Mouse (Mus musculus) erythroblast, adult 5-6 weeks (primary cell): ENCODE data around the gene P2ry6. TPM values are rescaled to one million over a fixed set of nuclear protein-coding genes. Genes with fewer than 3 reads are reported as not detected.

ENCODE experiments used
- ATAC-seq: replicated peaks from 2 replicates; pipeline ENCODE4 v1.8.0; 2016; ENCODE audit warnings: moderate number of reproducible peaks, mild to moderate bottlenecking, moderate TSS enrichment, inconsistent platforms; ENCODE audit not compliant: poor library complexity, low FRiP score, severe bottlenecking
- total RNA-seq, 2 experiments: library from RNA; stranded (forward) in 1 of 2; stranded (reverse) in 1 of 2; fragments of 150-400 nt in 1 of 2; fragments of 200-764, 138-1000 nt in 1 of 2; gene quantifications; 2 replicates each; pipeline versions ENCODE4 v1.2.3 to v1.2.4; 2015 to 2017; ENCODE audit warnings: low replicate concordance in 2 of 2

The P2ry6 gene
- total RNA-seq (2015; ENCODE audit: low replicate concordance) (3.3 and 6.1 TPM in 2 replicates), total RNA-seq (2017; ENCODE audit: low replicate concordance) (0.42 and 0.94 TPM in 2 replicates)

DNA sequence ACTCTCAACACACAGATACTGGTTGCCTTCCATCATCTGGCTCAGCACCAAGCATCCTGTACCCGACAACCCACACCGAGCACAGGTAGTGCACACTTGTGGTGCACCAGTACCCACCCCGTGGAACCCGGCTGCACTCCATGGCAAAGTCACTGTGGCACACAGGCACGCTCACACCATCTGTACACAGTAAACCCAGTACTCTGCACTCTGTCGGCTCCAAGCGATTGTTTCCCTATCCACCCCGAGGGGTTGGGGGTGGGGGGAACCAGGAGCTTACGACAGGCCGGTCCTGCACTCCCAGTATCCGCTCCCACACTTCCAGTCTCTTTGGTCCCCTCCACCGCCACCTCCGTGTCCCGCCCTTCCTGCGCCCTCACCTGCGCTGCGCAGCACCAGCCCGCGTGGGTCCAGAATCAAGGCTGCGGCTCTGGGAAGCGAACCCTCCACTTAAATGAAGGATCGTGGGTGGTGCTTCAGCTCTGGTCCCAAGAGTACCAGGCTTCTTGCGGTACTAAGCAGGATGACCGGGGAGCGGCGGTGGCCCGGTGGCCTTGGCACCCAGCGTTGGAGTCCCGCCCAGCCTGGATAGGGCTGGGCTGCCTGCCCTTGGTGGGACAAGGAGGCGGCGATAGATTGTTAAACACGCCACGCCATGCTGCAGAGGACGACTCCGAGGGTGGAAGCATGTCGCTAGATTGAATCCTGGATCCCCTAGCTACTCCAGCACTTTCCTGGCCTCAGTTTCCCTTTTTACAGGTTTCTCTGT, at the start of gene P2ry6:
Gene P2ry6 (minus strand): TSS at position 515 of the 769 bp plus-strand sequence.
- no peak for ATAC-seq

DNA sequence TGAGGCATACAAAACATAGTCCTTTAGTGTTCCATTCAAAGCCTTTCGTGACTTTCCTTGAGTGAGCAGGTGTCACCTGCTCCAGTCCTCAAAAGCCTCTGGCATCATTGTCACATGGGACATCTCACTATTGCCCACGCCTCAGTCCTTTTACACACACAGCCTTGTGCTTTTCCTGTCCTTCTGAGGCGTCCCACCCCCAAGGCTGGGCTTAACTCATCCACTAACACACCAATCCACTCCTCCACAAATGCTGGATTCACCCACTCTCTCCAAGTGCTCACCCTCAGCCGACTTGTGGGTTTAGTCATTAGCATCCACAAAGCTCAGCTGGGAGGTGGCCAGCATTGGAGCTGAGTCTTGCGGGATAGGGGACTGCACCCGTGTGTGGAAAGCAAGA, 43.0 kb upstream of the P2ry6 start:
- ATAC-seq = no peak

DNA sequence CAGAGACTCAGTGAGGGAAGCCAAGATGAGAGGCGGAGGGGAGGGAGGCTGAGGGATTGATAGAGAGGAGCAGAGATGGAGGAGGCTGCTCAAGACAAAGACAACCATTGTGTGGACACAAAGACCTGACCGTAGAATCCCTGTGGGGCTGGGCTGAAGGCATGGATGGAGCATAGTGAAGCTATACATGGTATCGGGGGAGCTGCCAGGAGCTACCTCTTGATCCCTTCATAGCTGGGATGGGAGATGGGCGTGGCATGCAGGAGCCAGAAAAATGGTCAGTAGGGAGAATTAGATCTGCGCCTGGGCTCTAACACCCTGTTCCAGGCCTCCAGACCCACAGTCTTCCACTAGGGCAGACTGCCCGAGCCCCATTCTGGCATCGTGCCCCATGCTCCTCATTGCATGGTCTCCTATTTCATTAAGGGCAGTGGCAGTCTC, 42.6 kb upstream of the P2ry6 start:
- ATAC-seq = no peak

DNA sequence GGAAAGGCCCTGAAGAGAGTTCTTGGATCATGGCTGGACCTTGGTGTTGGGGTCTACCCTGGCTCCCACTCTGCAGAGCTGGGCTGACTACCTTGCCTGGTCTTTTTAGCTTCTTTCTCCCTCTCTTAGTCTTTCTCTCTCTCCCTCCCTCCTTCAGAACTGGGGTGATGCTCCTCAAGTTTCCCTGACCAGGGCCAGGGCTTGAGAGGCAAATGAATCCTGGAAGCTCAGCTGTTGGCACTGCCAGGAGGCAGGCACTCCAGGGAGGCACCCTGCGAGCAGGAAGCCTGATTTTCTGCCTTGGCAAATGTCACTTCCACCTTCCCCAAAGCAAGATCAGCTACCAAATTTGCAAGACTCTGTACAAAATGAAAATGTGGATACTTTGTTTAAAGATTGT, 40.5 kb upstream of the P2ry6 start:
- no peak for ATAC-seq

DNA sequence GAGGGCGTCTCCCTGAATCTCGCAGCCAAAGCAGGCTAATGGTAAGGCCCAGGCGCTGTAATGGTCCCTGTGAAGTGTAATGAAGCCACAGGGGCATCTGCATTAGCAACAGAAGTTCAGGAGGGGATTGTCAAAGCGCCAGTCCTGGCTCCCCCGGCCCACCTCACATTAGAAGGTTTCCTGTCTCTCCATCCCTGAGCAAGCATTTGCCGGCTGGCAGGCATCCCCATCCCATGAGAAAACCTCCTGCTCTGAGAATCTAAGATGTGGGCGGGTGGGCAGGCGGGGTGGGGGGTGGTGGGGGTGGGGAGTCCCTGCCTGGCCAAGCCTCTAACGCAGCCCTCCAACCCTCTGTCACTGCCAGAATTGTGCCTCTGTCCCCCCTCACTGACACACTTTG, 39.6 kb upstream of the P2ry6 start:
- no peak for ATAC-seq

DNA sequence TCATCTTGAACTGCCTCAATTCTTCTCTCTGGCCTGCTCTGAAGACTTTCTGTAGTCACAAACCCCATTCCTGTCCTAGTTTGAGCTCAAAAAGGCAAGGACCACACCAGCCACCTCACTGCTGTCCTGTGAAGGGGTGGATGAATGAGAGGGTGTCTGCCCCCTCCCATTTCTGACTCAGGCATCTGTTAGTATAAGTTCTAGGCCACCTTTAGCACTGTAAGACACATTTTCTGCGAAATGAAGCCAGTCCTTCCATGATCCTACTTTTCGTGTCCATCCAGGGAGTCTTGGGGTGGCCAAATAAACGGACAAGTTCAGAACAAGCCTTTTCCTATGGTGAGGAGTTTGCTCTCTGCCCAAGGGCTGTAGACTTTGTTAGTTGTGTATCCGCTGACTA, 38.1 kb upstream of the P2ry6 start, which contains the start of gene P2ry2:
Gene P2ry2 (minus strand): TSS at position 326 of the 400 bp plus-strand sequence.
- ATAC-seq = no peak

DNA sequence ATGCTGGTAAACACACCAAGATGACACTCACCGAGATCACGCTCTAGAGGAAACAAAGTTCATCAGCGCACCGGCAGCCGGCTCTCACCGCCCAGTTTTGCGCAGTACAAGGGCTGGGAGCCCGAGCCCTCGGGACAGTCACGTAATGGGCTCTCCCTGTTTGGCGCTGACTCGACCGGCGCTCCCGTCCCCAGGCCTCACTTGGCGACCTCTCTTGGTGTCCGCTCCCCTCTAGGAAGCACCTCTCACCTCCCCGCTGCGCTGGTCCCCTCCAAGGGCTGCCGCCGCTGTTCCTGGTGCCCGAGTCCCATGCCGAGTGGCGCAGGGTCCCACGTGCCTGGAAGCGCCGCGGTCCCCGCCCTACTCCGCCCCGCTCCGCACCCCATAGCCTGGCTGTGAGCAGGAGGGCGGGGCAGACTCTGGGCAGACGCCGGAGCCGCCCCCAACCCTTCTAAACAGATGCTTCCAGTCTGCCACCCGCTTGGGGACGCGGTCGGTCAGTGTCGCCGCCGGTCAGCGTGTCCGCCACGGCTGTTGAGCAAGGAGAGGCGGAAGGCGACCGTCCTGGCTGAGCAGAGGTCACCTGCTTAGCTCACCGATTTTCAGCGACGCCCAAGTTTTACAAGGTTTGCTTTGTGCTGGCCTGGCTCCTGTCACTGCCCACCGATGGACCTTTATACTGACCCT, 37.4 kb upstream of the P2ry6 start:
- ATAC-seq = no peak

DNA sequence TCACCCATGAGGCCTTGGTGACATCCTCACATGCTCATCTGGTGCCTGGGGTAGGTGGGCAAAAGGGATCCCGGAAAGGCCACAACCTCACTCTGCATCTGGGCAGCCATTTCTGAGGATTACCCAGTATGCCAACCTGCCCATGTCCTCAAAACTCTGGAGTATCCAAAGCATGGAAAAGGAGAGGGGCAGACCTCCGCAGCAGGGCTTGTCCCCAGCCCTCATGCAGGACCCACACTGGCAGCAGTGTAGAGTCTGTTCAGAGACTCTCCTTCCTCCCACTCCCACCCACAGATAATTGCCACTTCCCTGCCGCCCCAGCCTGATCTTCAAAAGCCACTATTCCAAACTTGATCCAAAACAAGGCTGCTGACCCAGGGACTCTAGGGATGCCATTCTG, 36.3 kb upstream of the P2ry6 start:
- no peak for ATAC-seq

DNA sequence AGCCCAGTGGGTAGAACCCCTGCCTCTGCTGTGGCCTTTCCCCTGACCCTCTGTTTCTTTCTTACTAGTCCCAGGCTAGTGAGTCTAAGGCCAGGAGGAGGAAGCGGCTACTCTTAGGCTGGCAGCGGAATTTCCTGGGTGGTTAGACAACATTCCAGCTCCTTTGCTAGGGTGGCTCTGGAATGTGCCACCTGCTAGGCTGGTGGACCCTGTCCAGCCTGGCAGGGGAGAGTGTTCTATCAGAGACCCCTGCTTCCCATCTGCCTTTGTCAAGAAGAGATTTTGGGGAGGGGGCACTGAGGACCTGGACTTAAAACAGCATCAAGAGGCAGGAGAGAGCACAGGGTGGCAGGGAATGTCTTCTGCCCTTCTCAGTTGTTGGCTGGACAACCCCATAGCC, 31.8 kb upstream of the P2ry6 start:
- no peak for ATAC-seq

DNA sequence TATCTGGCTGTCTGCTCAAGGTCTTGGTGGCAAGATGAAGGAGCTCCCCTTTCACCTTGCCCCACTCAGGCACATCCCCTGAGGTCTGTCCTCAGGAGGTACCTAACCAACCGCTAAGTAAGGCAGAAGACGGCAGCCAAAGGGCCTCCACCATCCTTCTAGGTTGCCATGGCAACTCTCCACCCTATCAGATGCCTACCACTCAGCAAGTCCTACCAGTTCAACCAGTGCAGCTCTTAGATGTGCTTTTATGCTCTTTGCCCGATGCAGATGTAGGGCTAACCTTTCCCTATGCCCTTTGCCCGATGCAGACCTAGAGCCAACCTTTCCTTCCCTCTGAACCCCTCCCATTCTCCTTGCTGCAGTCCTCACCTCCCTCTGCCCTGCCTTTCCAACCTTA, 30.7 kb upstream of the P2ry6 start:
- ATAC-seq = no peak

DNA sequence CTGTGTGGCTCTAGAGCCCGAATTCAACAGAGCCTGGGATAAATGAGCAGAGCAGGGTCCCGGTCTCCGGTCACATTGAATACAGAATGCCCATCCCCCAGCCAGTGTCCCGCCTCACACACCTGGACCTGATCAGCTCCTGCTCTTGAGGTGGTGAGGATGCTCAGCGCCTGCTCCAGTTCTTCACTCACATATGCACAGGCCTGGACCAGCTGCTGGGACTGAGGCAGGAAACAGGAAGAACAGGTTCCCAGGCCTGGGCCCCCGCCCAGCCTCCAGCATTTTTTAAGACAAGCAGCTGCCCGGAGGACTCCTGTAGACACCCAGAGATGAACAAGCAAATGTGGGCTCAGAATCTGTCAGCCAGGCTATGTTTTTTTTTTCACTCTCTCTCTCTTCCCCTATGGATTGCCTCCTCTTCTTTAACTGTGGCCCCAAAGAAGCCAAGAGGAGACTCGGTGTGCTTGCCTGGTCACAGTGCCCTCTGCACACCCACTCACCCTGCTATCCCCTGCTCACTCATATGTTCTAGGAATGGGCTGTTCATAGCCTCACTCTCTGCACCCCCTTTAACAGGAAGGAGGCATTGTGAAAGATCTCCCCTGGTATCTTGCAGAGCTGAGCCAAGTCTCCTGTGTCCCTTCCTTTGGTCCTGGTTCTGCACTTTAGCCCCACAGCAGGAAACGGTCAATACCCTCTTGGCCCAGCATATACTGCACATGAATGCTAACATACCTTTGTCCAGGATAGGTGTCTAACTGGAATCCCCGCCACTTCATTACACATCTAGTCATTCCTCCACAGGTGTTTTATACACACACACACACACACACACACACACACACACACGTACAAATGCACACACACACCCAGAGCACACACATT, 29.2 kb upstream of the P2ry6 start:
- ATAC-seq = no peak

DNA sequence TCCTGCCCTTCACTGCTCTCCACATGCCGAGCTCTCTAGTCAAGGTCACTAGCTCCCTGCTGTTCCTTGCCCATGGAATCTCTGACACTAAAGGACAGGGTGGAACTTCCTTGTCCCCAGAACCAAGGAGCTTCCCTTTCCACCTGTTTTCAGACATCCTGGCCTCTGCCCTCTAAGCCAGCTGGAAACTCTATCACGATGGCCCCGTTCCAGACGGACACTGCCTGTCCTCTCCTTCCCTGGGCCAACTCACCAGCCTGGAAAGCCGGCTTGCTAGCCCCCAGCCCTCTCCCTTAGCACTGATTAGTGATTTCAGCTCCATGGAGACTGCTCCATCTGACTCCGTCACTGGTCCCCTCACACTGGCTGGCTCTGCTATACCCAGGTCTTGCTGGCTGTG, 27.8 kb upstream of the P2ry6 start:
- no peak for ATAC-seq

DNA sequence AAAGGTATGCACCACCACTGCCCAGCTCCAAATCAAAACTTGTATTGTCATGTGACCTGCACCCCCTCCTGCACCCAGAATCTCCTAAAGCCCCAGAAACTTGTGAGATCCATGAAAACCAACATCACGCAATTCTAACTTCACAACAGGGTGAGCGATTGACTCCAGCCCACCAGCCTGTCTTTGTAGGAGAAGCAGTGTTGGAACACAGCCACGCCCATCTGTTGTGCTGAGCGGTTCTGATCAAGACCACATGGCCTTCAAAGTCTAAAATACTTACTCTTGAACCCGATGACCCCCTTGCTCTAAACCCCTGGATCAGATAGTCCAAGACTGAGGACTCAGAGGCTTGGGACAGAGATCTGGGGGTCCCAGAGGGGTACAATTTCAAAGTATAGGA, 25.2 kb upstream of the P2ry6 start:
- ATAC-seq = no peak

DNA sequence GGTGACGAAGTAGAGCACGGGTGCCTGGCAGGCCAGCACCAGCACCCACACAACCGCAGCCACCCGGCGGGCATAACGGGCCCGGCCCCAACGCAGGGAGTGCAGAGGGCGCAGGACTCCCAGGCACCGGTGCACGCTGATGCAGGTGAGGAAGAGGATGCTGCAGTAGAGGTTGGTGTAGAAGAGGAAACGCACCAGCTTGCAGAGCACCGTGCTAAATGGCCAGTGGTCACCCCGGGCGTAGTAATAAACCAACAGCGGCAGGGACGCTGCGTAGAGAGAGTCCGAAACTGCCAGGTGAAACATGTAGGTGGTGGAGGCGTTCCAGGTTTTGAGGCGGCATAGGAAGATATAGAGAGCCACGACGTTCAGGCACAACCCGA, 24.1 kb upstream of the P2ry6 start:
- ATAC-seq = no peak

DNA sequence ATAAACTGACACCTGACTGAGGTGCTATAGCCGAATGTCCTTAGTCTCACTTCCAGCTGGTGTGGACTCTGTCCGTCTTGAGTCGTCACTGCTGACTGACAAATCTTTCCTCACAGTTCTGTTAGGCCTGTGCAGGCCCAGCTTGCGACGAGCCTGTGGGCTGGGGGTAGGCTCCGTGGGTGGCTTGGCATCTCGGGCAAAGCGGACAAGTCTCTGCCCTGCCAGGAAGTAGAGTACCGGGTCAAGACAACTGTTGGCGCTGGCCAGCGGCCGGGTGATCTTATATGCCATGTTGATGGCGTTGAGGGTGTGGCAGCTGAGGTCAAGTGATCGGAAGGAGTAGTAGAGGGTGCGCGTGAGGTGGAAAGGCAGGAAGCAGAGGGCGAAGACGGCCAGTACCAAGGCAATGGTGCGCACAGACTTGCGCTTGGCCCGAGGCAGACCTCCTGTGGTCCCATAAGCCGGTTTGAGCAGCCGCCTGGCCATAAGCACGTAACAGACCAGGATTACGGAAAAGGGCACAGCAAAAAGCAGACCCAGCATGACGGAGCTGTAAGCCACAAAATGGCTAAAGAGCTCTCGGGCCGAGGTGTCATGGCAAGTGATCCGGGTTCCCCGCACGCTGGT, 23.6 kb upstream of the P2ry6 start:
- ATAC-seq = no peak

DNA sequence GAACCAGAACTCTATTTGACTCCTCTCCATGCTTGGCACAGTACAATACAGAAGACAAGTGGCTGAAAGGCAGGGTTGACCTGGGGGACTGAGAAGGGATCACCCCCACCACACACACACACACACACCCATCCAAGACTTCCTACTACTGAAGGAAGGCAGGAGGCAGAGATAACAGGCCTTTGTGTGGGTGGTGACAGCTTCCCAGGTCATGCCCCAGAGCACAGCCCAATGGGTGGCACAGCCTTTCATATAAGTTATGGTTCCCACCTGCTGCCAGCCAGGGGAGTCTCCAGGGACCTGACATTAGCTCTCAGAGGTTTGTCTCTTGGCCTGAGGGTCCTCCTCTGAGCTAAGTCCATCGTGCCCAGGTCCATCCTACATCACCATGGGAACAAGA, 22.8 kb upstream of the P2ry6 start:
- no peak for ATAC-seq

DNA sequence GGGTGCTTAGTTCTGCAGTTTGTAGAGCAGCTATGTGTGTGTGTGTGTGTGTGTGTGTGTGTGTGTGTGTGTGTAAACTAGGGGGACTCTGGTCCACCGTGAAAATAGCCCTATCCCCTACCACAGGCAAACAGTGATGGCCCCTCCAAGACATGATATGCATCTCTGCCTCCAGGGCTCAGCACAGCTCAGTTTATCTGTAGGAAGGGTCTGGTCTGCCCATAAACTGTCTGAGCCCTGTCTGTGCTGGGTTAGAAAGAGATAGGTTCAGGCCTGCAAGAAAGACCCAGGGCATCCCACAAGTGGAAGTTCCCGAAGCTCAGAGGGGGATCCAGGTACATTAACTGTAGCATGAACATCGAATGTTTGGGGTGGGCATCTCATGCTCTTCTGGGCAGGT, 21.5 kb upstream of the P2ry6 start:
- ATAC-seq = no peak

DNA sequence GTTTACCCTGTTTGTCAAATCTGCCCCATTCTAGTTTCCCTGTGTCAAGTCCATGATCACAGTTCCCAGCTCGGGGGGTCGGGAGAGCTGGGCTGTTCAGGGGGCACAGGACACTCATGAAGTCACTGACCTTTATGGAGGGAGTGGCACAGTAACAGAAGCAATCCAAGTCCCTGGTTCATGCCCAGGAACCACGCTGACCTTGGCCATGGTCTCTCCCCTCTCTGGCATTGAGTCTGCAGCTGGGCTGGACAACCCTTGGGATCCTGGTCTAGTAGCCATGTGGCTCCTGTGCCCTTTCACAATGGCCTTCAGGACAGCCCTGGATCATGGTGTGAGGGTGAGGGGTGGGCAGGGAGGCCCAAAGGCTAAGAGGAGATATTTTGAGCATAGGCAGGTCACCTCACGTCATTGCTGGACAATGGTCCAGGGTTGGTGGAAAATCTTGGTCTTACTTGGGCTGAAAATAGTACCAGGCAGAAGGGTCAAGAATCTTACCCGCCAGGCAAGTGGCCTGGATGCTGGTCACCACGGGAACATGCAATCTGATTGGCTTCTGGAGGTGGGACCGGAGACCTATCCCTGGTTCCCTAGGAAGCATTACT, 20.9 kb upstream of the P2ry6 start:
- no peak for ATAC-seq

DNA sequence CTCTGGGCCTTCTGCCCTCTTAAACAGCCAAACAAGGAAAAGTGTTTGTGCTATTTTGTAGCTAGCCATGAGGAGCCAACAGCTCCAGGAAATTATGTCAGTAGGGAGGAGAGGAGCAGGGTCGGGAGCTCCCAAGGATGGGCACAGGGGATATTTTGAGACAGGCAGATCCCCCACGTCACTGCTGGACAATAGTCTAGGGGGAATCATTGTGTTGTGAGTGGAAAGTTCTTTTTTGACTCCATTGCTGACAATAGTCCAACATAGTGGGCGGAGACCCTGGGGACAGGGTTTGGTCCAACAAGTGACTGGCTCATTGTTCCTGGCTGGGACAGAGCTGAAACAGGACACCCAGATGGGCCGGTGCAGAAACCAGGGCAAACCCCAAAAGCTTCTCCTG, 18.7 kb upstream of the P2ry6 start:
- ATAC-seq = no peak

DNA sequence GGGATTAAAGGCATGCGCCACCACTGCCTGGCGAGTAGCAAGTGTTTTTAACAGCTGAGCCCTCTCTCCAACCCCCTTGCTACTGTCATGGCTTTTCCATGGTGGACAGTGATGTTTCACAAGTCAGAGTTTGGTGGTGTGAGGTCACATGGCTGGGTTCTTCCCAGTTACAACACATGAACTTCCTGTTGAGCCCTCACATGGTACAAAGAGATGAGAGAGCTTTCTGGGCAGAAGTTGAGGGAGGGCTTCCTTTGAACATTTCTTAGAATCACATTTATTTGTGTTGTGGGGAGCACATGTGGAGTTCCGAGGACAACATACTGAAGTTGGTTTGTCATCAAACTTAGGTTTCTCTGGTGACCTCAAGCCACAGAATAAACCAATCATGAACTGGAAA, 17.5 kb upstream of the P2ry6 start:
- ATAC-seq = no peak
